Mouse (Mus musculus): ENCODE results near the gene Cdca7. TPM values are rescaled to one million over a fixed set of nuclear protein-coding genes. Genes with fewer than 3 reads are reported as not detected.

Gene Cdca7
- polyA plus RNA-seq, 1 experiment, result 5.1 TPM

GRCm38 (mm10) chr2:72478176-72478575, 2.2 kb downstream of the Cdca7 start:
- Histone ChIP-seq H3K79me2 (ENCODE audit: control insufficient read depth, insufficient read depth) (peaks cover 20% of the 10 kb centered on the region), H3K36me3 (ENCODE audit: control insufficient read depth, insufficient read depth) (peaks cover 6% of the 10 kb centered on the region), H3ac (ENCODE audit: control insufficient read depth, insufficient read length) (no peak overlapping the region), H3K27me3 (ENCODE audit: control insufficient read depth, insufficient read depth, insufficient read length) (no peaks in the 10 kb centered on the region), H3K4me2 (ENCODE audit: low read depth) (no peak overlapping the region), H3K4me3 (no peak overlapping the region)
- TF ChIP-seq TCF3 (IDR thresholded peaks at IDR 0.05; ENCODE audit: insufficient read length, low read depth) (no peak), MYOG (IDR thresholded peaks at IDR 0.05; ENCODE audit: control insufficient read depth in 1 of 3, insufficient read depth in 1 of 3, insufficient read length in 2 of 3, low read depth in 2 of 3) (no peak)

GRCm38 (mm10) chr2:72478921-72479320, 3.0 kb downstream of the Cdca7 start:
- peaks cover 20% of the 10 kb centered on the region for H3K79me2 ChIP-seq (ENCODE audit: control insufficient read depth, insufficient read depth)
- peaks cover 12% of the 10 kb centered on the region for H3K36me3 ChIP-seq (ENCODE audit: control insufficient read depth, insufficient read depth)
- H3K4me3 ChIP-seq, result no peak overlapping the region
- no peaks in the 10 kb centered on the region for H3K27me3 ChIP-seq (ENCODE audit: control insufficient read depth, insufficient read depth, insufficient read length)
- TF ChIP-seq TCF12 (IDR thresholded peaks at IDR 0.05; ENCODE audit: insufficient read depth, poor library complexity, severe bottlenecking) (no peak), USF1 (IDR thresholded peaks at IDR 0.05; ENCODE audit: low read depth) (no peak), POLR2A (IDR thresholded peaks at IDR 0.05; ENCODE audit: insufficient read length, low read depth) (no peak), E2F4 (IDR thresholded peaks at IDR 0.05; ENCODE audit: insufficient read depth) (no peak), SRF (IDR thresholded peaks at IDR 0.05; ENCODE audit: control insufficient read depth, insufficient read length, low read depth) (no peak), REST (IDR thresholded peaks at IDR 0.05; ENCODE audit: insufficient read depth, insufficient read length) (no peak), CEBPB (IDR thresholded peaks at IDR 0.05; ENCODE audit: insufficient read depth, poor library complexity, severe bottlenecking) (no peak), MYOD1 (IDR thresholded peaks at IDR 0.05; ENCODE audit: control insufficient read depth in 1 of 3, insufficient read length in 2 of 3, low read depth in 2 of 3) (no peak), MAX (IDR thresholded peaks at IDR 0.05; ENCODE audit: low read depth) (no peak), TCF3 (IDR thresholded peaks at IDR 0.05; ENCODE audit: insufficient read length, low read depth) (no peak), MYOG (IDR thresholded peaks at IDR 0.05; ENCODE audit: control insufficient read depth in 1 of 3, insufficient read depth in 1 of 3, insufficient read length in 2 of 3, low read depth in 2 of 3) (no peak), POLR2AphosphoS2 (IDR thresholded peaks at IDR 0.05; ENCODE audit: insufficient read length, low read depth) (no peak)
- no peak overlapping the region for H3ac ChIP-seq (ENCODE audit: control insufficient read depth, insufficient read length)
- H3K4me2 ChIP-seq (ENCODE audit: low read depth), result no peak overlapping the region

- Histone ChIP-seq H3K4me2 (ENCODE audit: low read depth) (no peak overlapping the region), H3K27me3 (ENCODE audit: control insufficient read depth, insufficient read depth, insufficient read length) (no peaks in the 10 kb centered on the region), H3K79me2 (ENCODE audit: control insufficient read depth, insufficient read depth) (peaks cover 20% of the 10 kb centered on the region), H3K36me3 (ENCODE audit: control insufficient read depth, insufficient read depth) (peaks cover 12% of the 10 kb centered on the region), H3K4me3 (no peak overlapping the region), H3ac (ENCODE audit: control insufficient read depth, insufficient read length) (no peak overlapping the region)
- TF ChIP-seq SRF (IDR thresholded peaks at IDR 0.05; ENCODE audit: control insufficient read depth, insufficient read length, low read depth) (no peak), POLR2A (IDR thresholded peaks at IDR 0.05; ENCODE audit: insufficient read length, low read depth) (no peak), TCF12 (IDR thresholded peaks at IDR 0.05; ENCODE audit: insufficient read depth, poor library complexity, severe bottlenecking) (no peak), MYOD1 (IDR thresholded peaks at IDR 0.05; ENCODE audit: control insufficient read depth in 1 of 3, insufficient read length in 2 of 3, low read depth in 2 of 3) (no peak), MYOG (IDR thresholded peaks at IDR 0.05; ENCODE audit: control insufficient read depth in 1 of 3, insufficient read depth in 1 of 3, insufficient read length in 2 of 3, low read depth in 2 of 3) (no peak), MAX (IDR thresholded peaks at IDR 0.05; ENCODE audit: low read depth) (no peak), CEBPB (IDR thresholded peaks at IDR 0.05; ENCODE audit: insufficient read depth, poor library complexity, severe bottlenecking) (no peak), TCF3 (IDR thresholded peaks at IDR 0.05; ENCODE audit: insufficient read length, low read depth) (no peak), REST (IDR thresholded peaks at IDR 0.05; ENCODE audit: insufficient read depth, insufficient read length) (no peak), POLR2AphosphoS2 (IDR thresholded peaks at IDR 0.05; ENCODE audit: insufficient read length, low read depth) (no peak), USF1 (IDR thresholded peaks at IDR 0.05; ENCODE audit: low read depth) (no peak), E2F4 (IDR thresholded peaks at IDR 0.05; ENCODE audit: insufficient read depth) (no peak)
Measured at GRCm38 (mm10) chr2:72479818-72480217, 3.9 kb downstream of the Cdca7 start.

- no peaks in the 10 kb centered on the region for H3K79me2 ChIP-seq (ENCODE audit: control insufficient read depth, insufficient read depth)
- no peak overlapping the region for H3ac ChIP-seq (ENCODE audit: control insufficient read depth, insufficient read length)
- TF ChIP-seq POLR2AphosphoS2 (IDR thresholded peaks at IDR 0.05; ENCODE audit: insufficient read length, low read depth) (no peak), TCF3 (IDR thresholded peaks at IDR 0.05; ENCODE audit: insufficient read length, low read depth) (no peak), POLR2A (IDR thresholded peaks at IDR 0.05; ENCODE audit: insufficient read length, low read depth) (no peak), CEBPB (IDR thresholded peaks at IDR 0.05; ENCODE audit: insufficient read depth, poor library complexity, severe bottlenecking) (no peak), SRF (IDR thresholded peaks at IDR 0.05; ENCODE audit: control insufficient read depth, insufficient read length, low read depth) (no peak), MYOD1 (IDR thresholded peaks at IDR 0.05; ENCODE audit: control insufficient read depth in 1 of 3, insufficient read length in 2 of 3, low read depth in 2 of 3) (no peak), MAX (IDR thresholded peaks at IDR 0.05; ENCODE audit: low read depth) (no peak), REST (IDR thresholded peaks at IDR 0.05; ENCODE audit: insufficient read depth, insufficient read length) (no peak), MYOG (IDR thresholded peaks at IDR 0.05; ENCODE audit: control insufficient read depth in 1 of 3, insufficient read depth in 1 of 3, insufficient read length in 2 of 3, low read depth in 2 of 3) (no peak), USF1 (IDR thresholded peaks at IDR 0.05; ENCODE audit: low read depth) (no peak), TCF12 (IDR thresholded peaks at IDR 0.05; ENCODE audit: insufficient read depth, poor library complexity, severe bottlenecking) (no peak), E2F4 (IDR thresholded peaks at IDR 0.05; ENCODE audit: insufficient read depth) (no peak)
- peaks cover 7% of the 10 kb centered on the region for H3K27me3 ChIP-seq (ENCODE audit: control insufficient read depth, insufficient read depth, insufficient read length)
- H3K4me2 ChIP-seq (ENCODE audit: low read depth), result no peak overlapping the region
- no peak overlapping the region for H3K4me3 ChIP-seq
- no peaks in the 10 kb centered on the region for H3K36me3 ChIP-seq (ENCODE audit: control insufficient read depth, insufficient read depth)
Measured at GRCm38 (mm10) chr2:72491650-72492049, 15.7 kb downstream of the Cdca7 start.

GRCm38 (mm10) chr2:72493039-72493438, 17.1 kb downstream of the Cdca7 start:
- H3K36me3 ChIP-seq (ENCODE audit: control insufficient read depth, insufficient read depth), result no peaks in the 10 kb centered on the region
- no peaks in the 10 kb centered on the region for H3K79me2 ChIP-seq (ENCODE audit: control insufficient read depth, insufficient read depth)
- TF ChIP-seq REST (IDR thresholded peaks at IDR 0.05; ENCODE audit: insufficient read depth, insufficient read length), result no peak
- TF ChIP-seq POLR2AphosphoS2 (IDR thresholded peaks at IDR 0.05; ENCODE audit: insufficient read length, low read depth), result no peak
- no peak for TF ChIP-seq E2F4 (IDR thresholded peaks at IDR 0.05; ENCODE audit: insufficient read depth)
- TF ChIP-seq MAX (IDR thresholded peaks at IDR 0.05; ENCODE audit: low read depth), result no peak
- no peak for TF ChIP-seq MYOD1 (IDR thresholded peaks at IDR 0.05; ENCODE audit: control insufficient read depth in 1 of 3, insufficient read length in 2 of 3, low read depth in 2 of 3)
- TF ChIP-seq CEBPB (IDR thresholded peaks at IDR 0.05; ENCODE audit: insufficient read depth, poor library complexity, severe bottlenecking), result no peak
- TF ChIP-seq TCF12 (IDR thresholded peaks at IDR 0.05; ENCODE audit: insufficient read depth, poor library complexity, severe bottlenecking), result no peak
- TF ChIP-seq POLR2A (IDR thresholded peaks at IDR 0.05; ENCODE audit: insufficient read length, low read depth), result no peak
- TF ChIP-seq MYOG (IDR thresholded peaks at IDR 0.05; ENCODE audit: control insufficient read depth in 1 of 3, insufficient read depth in 1 of 3, insufficient read length in 2 of 3, low read depth in 2 of 3), result no peak
- no peak for TF ChIP-seq TCF3 (IDR thresholded peaks at IDR 0.05; ENCODE audit: insufficient read length, low read depth)
- TF ChIP-seq SRF (IDR thresholded peaks at IDR 0.05; ENCODE audit: control insufficient read depth, insufficient read length, low read depth), result no peak
- TF ChIP-seq USF1 (IDR thresholded peaks at IDR 0.05; ENCODE audit: low read depth), result no peak
- peaks cover 12% of the 10 kb centered on the region for H3K27me3 ChIP-seq (ENCODE audit: control insufficient read depth, insufficient read depth, insufficient read length)
- H3K4me3 ChIP-seq, result no peak overlapping the region
- H3K4me2 ChIP-seq (ENCODE audit: low read depth), result no peak overlapping the region
- H3ac ChIP-seq (ENCODE audit: control insufficient read depth, insufficient read length), result no peak overlapping the region
